Mouse (Mus musculus) E14TG2a.4 (cell line): ENCODE measurements around the gene Olfr506.
"Not testable (repeated sequence)": the region's sequence is repeated elsewhere in the genome, so short reads cannot be mapped to it uniquely, and the experiment has no call there.

Source experiments
- H3K27me3 ChIP-seq: 2 replicates; pipeline ENCODE4 v1.6.1; 2014; ENCODE audit warnings: low read length, control low read depth; ENCODE audit not compliant: insufficient read depth
- H3K36me3 ChIP-seq: 2 replicates; pipeline ENCODE4 v1.6.1; 2014; ENCODE audit warnings: low read length, control low read depth; ENCODE audit not compliant: insufficient read depth
- H3K4me1 ChIP-seq: replicated peaks from 2 replicates; pipeline ENCODE4 v1.6.1; 2014; ENCODE audit warnings: low read depth, low read length, control low read depth
- H3K4me3 ChIP-seq: replicated peaks from 2 replicates; pipeline ENCODE4 v1.5.1; 2014; ENCODE audit warnings: mild to moderate bottlenecking, low read length
- H3K9me3 ChIP-seq: 2 replicates; pipeline ENCODE4 v1.6.1; 2014; ENCODE audit warnings: low read length, control low read depth
- CTCF ChIP-seq: conservative IDR thresholded peaks from 2 replicates; pipeline ENCODE4 v1.5.1; 2014; ENCODE audit warnings: low read length
- NANOG ChIP-seq: IDR thresholded peaks from 2 replicates; pipeline ENCODE4 v1.6.1; 2014; ENCODE audit warnings: borderline replicate concordance, low read length, mixed read lengths
- POU5F1 ChIP-seq: IDR thresholded peaks from 2 replicates; pipeline ENCODE4 v1.6.1; 2014; ENCODE audit warnings: low read length, borderline replicate concordance

The Olfr506 gene

DNA sequence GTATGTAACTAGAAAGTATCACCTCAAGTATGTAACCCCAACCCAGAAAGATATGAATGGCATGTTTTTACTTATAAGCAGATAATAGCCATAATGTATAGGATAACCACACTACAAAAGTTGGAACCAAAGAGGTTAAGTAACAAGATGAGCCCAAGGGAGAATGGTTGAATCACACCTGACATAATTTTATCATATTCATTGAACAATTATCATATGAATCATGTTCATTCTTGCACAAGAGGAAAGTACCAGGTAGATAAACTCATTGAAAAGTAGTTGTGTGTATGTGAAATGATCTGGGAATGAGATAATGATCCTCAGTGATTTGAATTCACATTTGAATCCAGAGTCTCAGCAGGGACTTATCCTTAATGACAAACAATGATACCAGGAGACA, at the start of gene Olfr506:
TSS of gene Olfr506 (plus strand) at position 301 of the 400 bp plus-strand sequence.
- Histone ChIP-seq H3K27me3 (no peaks in the 10 kb centered on the region), H3K36me3 (peaks cover 3% of the 10 kb centered on the region), H3K9me3 (peaks cover 48% of the 10 kb centered on the region), H3K4me3 (no peak within 1 kb of the TSS), H3K4me1 (no peaks in the 10 kb centered on the region)
- no peak for TF ChIP-seq POU5F1
- no peak for TF ChIP-seq CTCF
- no peak for TF ChIP-seq NANOG

DNA sequence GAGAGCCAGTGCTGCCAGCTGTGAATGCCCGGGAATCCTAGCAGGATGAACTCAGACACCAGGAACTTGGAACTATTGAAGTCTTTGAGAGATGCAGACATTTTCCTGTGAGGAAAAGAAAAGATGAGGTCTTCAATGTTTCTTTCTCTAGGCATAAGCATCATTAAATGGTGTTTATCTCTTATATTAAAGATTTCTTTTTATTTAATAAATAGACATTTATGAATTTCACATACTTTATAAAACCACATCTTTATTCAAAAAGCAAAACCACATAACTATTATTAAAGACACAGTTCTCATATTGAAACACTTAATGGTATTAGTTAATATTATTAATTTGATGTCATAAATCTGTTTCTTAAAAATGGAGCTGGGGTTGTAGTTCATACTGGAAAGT, 44.9 kb upstream of the Olfr506 start, which contains the start of gene Olfr504:
TSS of gene Olfr504 (minus strand) at position 101 of the 400 bp plus-strand sequence.
- H3K9me3 ChIP-seq = peaks cover 79% of the 10 kb centered on the region
- H3K4me1 ChIP-seq = no peaks in the 10 kb centered on the region
- no peaks in the 10 kb centered on the region for H3K36me3 ChIP-seq
- no peak within 1 kb of the TSS for H3K4me3 ChIP-seq
- no peak for TF ChIP-seq POU5F1
- no peak for TF ChIP-seq NANOG
- TF ChIP-seq CTCF = no peak
- no peaks in the 10 kb centered on the region for H3K27me3 ChIP-seq

DNA sequence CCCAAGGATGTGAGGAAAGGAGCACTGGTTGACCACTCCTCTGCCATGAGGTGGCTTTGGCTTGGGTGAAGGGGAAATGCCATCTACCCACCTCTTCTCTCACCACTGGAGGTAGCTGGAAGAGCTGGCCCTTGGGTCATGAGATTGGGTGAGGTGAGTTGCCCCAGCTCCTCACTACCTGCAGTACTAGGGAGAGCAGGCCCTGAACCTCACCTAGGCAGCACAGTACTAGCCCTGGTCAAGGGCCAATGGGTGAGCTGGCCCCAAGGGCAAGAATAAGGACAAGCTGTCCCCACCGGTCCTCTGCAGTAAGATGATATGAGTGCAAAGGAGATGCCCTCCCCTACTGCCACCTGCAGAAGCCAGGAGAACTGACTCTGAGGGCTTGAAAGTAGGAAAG, 20.8 kb upstream of the Olfr506 start:
- TF ChIP-seq CTCF = no peak
- TF ChIP-seq NANOG = no peak
- TF ChIP-seq POU5F1 = no peak
- H3K36me3 ChIP-seq = no peaks in the 10 kb centered on the region
- H3K27me3 ChIP-seq = no peaks in the 10 kb centered on the region

DNA sequence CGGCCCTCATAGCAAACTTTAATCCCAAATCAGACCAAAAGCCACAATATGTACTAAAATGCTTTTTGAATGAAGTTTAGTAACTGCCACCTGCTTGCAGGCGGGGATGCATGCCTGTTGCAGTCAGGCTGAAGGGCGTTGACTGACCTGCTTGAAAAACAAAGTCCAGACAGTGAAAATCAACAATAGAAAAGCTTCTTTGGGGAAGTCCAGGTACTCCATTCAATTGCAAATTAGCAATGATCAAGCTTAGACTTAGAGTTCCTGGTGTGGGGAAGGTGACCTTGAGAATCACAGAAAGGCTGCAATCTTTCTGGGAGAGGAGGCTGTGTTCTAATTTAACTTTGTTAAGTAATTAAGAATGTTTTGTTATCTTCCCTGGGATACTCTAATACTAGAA, 8.7 kb upstream of the Olfr506 start:
- H3K4me3 ChIP-seq, H3K27me3 ChIP-seq, H3K4me1 ChIP-seq, H3K36me3 ChIP-seq: not testable (repeated sequence)
- peaks cover 71% of the 10 kb centered on the region for H3K9me3 ChIP-seq
- TF ChIP-seq NANOG = peak; percentile 25; the same call in 1 of the 2 replicates

More for the DNA sequence above, 20.8 kb upstream of the Olfr506 start:
- peaks cover 4% of the 10 kb centered on the region for H3K9me3 ChIP-seq
- H3K4me3 ChIP-seq = no peak overlapping the region
- no peaks in the 10 kb centered on the region for H3K4me1 ChIP-seq

DNA sequence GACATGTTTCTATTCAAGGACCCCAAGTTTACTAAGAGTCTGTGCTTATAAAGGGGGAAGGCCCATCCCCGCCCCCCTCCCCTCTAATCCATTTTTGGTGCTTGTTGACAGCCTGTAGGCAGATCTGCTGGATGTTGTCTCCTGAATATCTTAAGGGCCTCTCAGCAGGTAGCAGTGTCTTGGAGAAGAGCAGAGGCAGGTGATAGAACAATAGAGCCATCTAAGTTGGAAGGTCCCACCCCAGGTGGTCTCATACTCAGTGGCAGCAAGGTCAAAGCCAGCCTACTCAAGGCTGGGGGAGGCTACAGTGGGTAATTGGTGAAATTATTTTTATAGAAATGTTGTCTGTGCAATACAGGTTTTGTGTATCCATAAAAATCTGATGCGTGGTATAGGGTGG, 3.5 kb downstream of the Olfr506 start:
- TF ChIP-seq NANOG = peak; percentile 79
- no peak for TF ChIP-seq POU5F1
- no peaks in the 10 kb centered on the region for H3K27me3 ChIP-seq
- H3K9me3 ChIP-seq = peaks cover 32% of the 10 kb centered on the region
- no peak overlapping the region for H3K4me3 ChIP-seq
- H3K36me3 ChIP-seq = peaks cover 3% of the 10 kb centered on the region
- peaks cover 10% of the 10 kb centered on the region; the same call in 1 of the 2 replicates for H3K4me1 ChIP-seq

DNA sequence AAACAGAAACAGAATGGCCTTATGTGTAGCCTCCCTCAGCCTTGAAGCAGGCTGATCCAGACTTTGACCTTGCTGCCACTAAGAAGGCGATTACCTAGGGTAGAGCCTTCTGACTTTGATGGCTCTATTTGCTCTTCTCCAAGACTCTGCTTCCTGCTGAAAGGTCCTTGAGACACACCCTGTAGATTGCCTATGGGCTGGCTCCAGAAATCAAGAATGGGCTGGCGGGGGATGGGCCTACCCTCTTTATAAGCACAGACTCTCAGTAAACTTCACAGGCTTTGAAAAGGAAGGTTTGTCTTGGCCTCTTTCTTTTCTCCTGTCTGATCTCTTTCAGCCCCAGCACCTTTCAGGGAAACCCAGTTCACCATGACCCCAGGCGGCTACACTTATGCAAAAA, 6.2 kb downstream of the Olfr506 start:
- H3K4me3 ChIP-seq, H3K4me1 ChIP-seq, H3K27me3 ChIP-seq, H3K36me3 ChIP-seq: not testable (repeated sequence)
- TF ChIP-seq NANOG = peak; percentile 48; the same call in 1 of the 2 replicates
- peaks cover 32% of the 10 kb centered on the region for H3K9me3 ChIP-seq

DNA sequence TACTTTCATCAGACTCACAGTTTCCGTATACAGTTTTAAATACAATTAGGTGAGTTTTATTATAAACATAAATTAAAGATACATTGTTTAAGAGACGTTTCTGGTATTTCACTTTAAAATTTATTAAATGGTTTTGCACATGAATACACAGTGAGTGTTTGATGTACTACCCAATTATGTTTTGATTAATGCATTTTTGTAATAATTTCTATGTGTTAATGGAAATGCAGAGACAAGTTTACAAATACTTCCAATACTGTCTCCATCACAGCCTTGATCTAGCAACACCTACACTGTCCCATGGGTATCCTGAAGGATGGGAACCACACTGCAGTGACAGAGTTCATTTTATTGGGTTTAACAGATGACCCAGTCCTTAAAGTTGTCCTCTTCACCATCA, 10.9 kb downstream of the Olfr506 start, which contains the start of gene Olfr507:
TSS of gene Olfr507 (plus strand) at position 301 of the 400 bp plus-strand sequence.
- H3K4me1 ChIP-seq = peaks cover 7% of the 10 kb centered on the region; the same call in 1 of the 2 replicates
- TF ChIP-seq CTCF (no peak), NANOG (no peak), POU5F1 (no peak)
- H3K4me3 ChIP-seq = no peak within 1 kb of the TSS
- H3K27me3 ChIP-seq = no peaks in the 10 kb centered on the region
- H3K9me3 ChIP-seq = peaks cover 11% of the 10 kb centered on the region
- no peaks in the 10 kb centered on the region for H3K36me3 ChIP-seq

DNA sequence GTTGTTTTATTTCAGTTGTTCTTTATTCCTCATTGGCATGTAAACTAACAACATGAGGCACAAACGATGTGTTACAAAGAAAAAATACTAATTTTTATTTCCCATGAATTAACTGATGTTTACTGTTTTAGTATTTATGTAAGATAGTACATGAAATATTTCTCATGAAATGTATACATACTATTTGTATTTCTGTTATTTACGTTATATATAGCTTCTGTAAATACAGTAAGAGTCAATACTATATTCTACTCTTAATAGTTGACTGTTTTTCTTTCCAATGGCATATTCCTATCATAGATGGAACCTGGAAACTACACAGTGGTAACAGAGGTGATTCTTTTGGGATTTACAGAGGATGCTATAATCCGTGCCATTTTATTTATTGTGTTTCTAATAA, 19.1 kb downstream of the Olfr506 start, which contains the start of gene Olfr508:
TSS of gene Olfr508 (plus strand) at position 301 of the 400 bp plus-strand sequence.
- Histone ChIP-seq H3K4me3 (no peak within 1 kb of the TSS), H3K9me3 (peaks cover 13% of the 10 kb centered on the region), H3K36me3 (no peaks in the 10 kb centered on the region), H3K27me3 (no peaks in the 10 kb centered on the region), H3K4me1 (no peaks in the 10 kb centered on the region)
- TF ChIP-seq POU5F1 (no peak), CTCF (no peak), NANOG (no peak)

DNA sequence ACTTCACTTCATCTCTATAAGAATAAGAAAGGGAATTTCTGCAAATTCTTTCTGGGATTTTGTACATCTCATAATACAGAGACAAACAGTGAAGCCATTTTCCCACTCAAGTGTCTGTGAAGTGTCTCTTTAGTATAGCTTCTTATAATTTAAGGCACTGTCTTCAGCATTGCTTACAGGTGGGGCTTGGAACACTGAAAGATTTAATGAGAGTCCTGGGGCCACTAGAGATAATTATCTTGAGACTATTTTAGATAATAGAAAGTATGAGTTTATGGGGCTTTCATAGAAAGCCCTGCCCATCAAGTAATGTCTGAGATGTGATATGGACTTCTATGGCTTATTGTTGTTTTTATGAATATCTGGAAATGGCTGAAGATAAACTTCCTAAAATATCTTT, 41.2 kb downstream of the Olfr506 start, which contains the start of gene Olfr509:
TSS of gene Olfr509 (minus strand) at position 101 of the 400 bp plus-strand sequence.
- no peaks in the 10 kb centered on the region for H3K36me3 ChIP-seq
- TF ChIP-seq NANOG = no peak
- no peak for TF ChIP-seq POU5F1
- no peak for TF ChIP-seq CTCF
- peaks cover 6% of the 10 kb centered on the region; the same call in 1 of the 2 replicates for H3K9me3 ChIP-seq
- H3K4me3 ChIP-seq = no peak within 1 kb of the TSS
- H3K27me3 ChIP-seq = no peaks in the 10 kb centered on the region
- no peaks in the 10 kb centered on the region for H3K4me1 ChIP-seq
